Mouse (Mus musculus) midbrain, embryonic 16.5 days (tissue): ENCODE measurements around the gene Col6a2. TPM values are rescaled to one million over a fixed set of nuclear protein-coding genes. Genes with fewer than 3 reads are reported as not detected.

Source experiments
- ATAC-seq: fragments of 200-750 bp; cut with Nextera tagmentation; 2 replicates; pipeline ENCODE4 v1.8.0; 2017; ENCODE audit warnings: moderate TSS enrichment
- H3K27ac ChIP-seq: fragments of 300-500 bp; sonication (generic); 2 replicates; pipeline ENCODE4 v1.5.1; 2014; ENCODE audit warnings: mild to moderate bottlenecking, low read length, mixed read lengths
- H3K27me3 ChIP-seq: fragments of 300-500 bp; sonication (generic); 2 replicates; pipeline ENCODE4 v1.6.1; 2014; ENCODE audit warnings: low read depth, low read length, mixed read lengths; ENCODE audit not compliant: control insufficient read depth, insufficient read depth
- H3K36me3 ChIP-seq: fragments of 300-500 bp; sonication (generic); 2 replicates; pipeline ENCODE4 v1.6.1; 2014; ENCODE audit warnings: mild to moderate bottlenecking, low read length, moderate library complexity, mixed read lengths; ENCODE audit not compliant: control insufficient read depth, insufficient read depth
- H3K4me1 ChIP-seq: fragments of 300-500 bp; sonication (generic); 2 replicates; pipeline ENCODE4 v1.6.1; 2014; ENCODE audit warnings: mild to moderate bottlenecking, low read length, mixed read lengths; ENCODE audit not compliant: control insufficient read depth, insufficient read depth
- H3K4me2 ChIP-seq: fragments of 300-500 bp; sonication (generic); 2 replicates; pipeline ENCODE4 v1.6.1; 2014; ENCODE audit warnings: mild to moderate bottlenecking, low read length, mixed read lengths
- H3K4me3 ChIP-seq: fragments of 300-500 bp; sonication (generic); 2 replicates; pipeline ENCODE4 v1.5.1; 2014; ENCODE audit warnings: low read depth, mild to moderate bottlenecking, low read length, moderate library complexity, mixed read lengths
- H3K9ac ChIP-seq: fragments of 300-500 bp; sonication (generic); 2 replicates; pipeline ENCODE4 v1.6.1; 2014; ENCODE audit warnings: low read depth, low read length, mixed read lengths
- H3K9me3 ChIP-seq: fragments of 300-500 bp; sonication (generic); replicated peaks from 2 replicates; pipeline ENCODE4 v1.6.1; 2014; ENCODE audit warnings: mild to moderate bottlenecking, low read length, mixed read lengths; ENCODE audit not compliant: control insufficient read depth, poor library complexity, severe bottlenecking
- WGBS: fragments of 180-500 bp; shearing (Covaris S2); extraction: QIAGEN DNeasy Blood & Tissue Kit; methylation state at CpG from one replicate; pipeline ENCODE4 v1.1.7; 2014; 5-methylcytosine and 5-hydroxymethylcytosine counted together
- polyA plus RNA-seq: library from polyadenylated mRNA; unstranded; fragments of >200 nt; fragmentation: Nextera tagmentation; extraction: Ambion mirVana; gene quantifications from 2 replicates; pipeline ENCODE4 v1.2.1, GENCODE M21; 2015

Gene Col6a2
- polyA plus RNA-seq, 1 experiment from 2014 or later = 13.9 TPM

DNA sequence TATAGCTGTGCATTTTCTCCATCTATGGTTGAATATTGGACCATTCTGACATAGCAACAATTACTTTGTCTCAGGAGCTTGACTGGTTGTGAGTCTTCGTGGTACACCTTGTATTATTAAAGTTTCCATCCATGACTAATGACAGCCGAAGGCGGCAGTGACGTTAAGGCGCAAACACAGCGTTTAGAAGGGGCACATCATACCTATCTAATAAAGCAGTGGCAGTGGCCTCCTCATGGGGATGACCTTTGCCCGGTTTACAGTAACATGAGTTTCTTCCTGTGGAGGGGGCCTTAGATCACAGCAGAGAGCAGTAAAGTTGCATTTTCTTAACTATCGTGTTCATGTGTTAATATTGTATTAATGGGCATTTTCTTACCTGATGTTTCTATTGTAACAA, 75.2 kb downstream of the Col6a2 start:
- WGBS = 93% methylated on average over 8 of the region's 8 CpGs
- no peak for ATAC-seq
- Histone ChIP-seq H3K27ac (no peak overlapping the region), H3K9me3 (no peaks in the 10 kb centered on the region), H3K4me2 (no peak overlapping the region), H3K9ac (no peak overlapping the region), H3K27me3 (no peaks in the 10 kb centered on the region), H3K36me3 (peaks cover 76% of the 10 kb centered on the region), H3K4me3 (no peak overlapping the region), H3K4me1 (no peaks in the 10 kb centered on the region)

- no peaks in the 10 kb centered on the region for H3K9me3 ChIP-seq
- no peak for ATAC-seq
- H3K9ac ChIP-seq = no peak overlapping the region
- no peaks in the 10 kb centered on the region for H3K27me3 ChIP-seq
- no peak overlapping the region for H3K4me3 ChIP-seq
- H3K4me2 ChIP-seq = no peak overlapping the region
- H3K36me3 ChIP-seq = peaks cover 73% of the 10 kb centered on the region
- no peaks in the 10 kb centered on the region for H3K4me1 ChIP-seq
- H3K27ac ChIP-seq = no peak overlapping the region
- WGBS = 93% methylated on average over 8 of the region's 8 CpGs
Measured at GRCm38 (mm10) chr10:76546566-76546965, 76.9 kb downstream of the Col6a2 start.

Other genes starting within 250 kb of the Col6a2 start
- gene AC141477.1, start 183.2 kb downstream of the Col6a2 start, polyA plus RNA-seq = not detected in 2 replicates
- gene Pcnt, start 180.8 kb downstream of the Col6a2 start, polyA plus RNA-seq = 6.5 and 7.0 TPM in 2 replicates
- not detected in 2 replicates for gene 2610028H24Rik, start 174.5 kb downstream of the Col6a2 start, polyA plus RNA-seq
- gene Mcm3ap, start 154.7 kb downstream of the Col6a2 start, polyA plus RNA-seq = 61.4 and 69.9 TPM in 2 replicates
- gene Ybey, start 154.5 kb downstream of the Col6a2 start, polyA plus RNA-seq = 6.4 and 6.7 TPM in 2 replicates
- 44.6 and 45.7 TPM in 2 replicates for gene Lss, start 92.0 kb downstream of the Col6a2 start, polyA plus RNA-seq
- 0.16 TPM in 1 of 2 replicates, not detected in the other for gene Spatc1l, start 61.4 kb downstream of the Col6a2 start, polyA plus RNA-seq
- 0.09 TPM in 1 of 2 replicates, not detected in the other for gene Ftcd, start 48.0 kb downstream of the Col6a2 start, polyA plus RNA-seq
- gene Col6a1, start 102.5 kb upstream of the Col6a2 start, polyA plus RNA-seq = 14.0 and 17.0 TPM in 2 replicates